Mouse (Mus musculus) kidney, postnatal 10 days (tissue): ENCODE measurements around the gene Camk1d.

ENCODE experiments used
- DNase-seq: peaks from one replicate; pipeline ENCODE4 v3.0.0; 2021; ENCODE audit warnings: mixed read lengths

Gene Camk1d

DNA sequence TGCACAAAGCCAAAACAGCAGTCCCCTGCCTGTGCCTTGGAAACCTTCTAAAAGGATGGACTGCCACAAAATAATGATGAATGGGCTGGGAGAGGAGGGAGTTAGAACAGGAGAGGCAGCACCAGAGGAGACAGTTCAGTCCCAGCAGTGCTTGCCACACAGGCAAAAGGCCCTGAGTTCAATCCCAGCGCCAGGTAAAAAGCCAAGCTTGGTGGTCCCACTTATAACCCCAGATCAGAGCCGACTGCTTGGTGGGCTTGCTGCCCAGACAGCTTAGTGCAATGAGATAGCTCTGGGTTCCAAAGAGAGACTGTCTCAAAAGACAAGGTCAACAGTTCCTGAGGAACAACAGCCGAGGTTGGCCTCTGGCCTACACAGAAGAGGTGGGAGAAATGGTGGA, 58.0 kb downstream of the Camk1d start:
- DNase-seq = no peak

DNA sequence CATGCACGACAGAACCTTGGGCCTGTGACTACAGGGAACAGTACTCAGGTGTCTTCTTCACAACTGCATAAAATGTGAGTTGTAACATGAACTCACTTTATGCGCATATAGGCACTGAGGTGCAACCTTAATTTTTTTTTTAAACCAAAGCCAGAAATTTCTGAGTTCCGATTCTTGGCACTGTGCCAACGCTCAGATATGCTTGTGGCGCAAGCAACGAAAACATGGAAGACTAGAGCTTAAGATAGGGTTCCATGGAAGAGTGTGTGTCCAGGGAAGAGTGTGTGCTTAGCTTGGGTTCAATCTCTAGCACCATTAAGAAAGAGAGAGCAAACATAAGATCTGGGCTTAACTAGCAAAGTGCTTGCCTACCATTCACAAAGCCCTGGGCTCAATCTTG, 62.2 kb downstream of the Camk1d start:
- peak; percentile 21 for DNase-seq

GRCm38 (mm10) chr2:5651285-5651870, 62.9 kb downstream of the Camk1d start:
- no peak for DNase-seq

- DNase-seq = no peak
Measured at GRCm38 (mm10) chr2:5649226-5649625, 65.1 kb downstream of the Camk1d start.

DNA sequence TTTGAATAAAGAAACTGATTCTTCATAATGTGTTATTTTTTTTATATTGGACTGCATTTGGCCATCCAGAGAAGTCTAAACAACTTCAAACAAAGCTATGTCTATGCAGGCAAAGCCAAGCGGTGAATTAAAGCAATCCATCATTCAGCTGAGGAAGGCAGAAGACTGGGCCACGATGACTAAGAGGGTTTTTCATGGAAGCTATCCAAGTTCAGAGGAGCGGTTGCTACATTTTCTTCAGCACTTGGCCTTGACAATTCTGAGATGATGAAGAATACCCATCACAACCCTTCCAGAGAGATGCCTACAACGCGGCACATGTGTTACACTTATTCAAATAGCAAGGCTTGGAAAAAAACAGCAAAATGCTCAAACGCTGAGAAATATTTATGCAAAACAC, 65.6 kb downstream of the Camk1d start:
- no peak for DNase-seq

DNA sequence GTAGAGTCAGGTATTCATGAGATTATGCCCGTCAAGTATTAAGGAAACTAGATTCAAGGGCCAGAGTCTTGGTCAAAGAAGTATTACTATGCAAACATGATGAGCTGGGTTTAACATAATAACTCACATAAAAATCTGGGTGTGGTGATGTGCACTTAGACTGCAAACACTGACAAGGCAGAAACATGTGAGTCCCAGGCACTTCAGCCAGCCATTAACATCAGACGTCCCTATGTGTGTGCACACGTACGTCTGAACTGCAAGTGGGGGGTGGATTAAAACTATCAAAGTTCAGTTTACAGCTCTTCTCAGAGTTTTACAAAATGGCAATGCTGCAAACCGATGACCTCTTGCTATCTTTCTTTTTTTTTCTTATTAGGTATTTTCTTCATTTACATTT, 68.0 kb downstream of the Camk1d start:
- no peak for DNase-seq

DNA sequence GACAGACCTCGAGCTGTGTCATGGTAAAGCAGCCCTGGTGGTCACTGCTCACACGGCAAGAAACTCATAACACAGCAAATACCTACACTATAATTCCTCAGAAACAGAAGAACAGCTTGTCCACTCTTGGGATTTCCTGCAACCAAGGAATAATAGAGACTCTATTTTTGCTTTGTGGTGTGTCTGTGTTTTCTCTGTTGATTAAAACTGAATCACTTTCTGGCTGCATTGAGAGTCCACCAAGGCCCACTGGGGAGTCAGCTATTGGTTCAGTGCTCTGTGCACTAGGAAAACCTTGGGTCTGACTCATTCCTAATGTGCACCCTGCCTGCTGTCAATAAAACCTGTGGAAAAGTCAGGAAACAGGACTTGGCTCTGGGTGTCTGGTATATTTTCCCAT, 68.7 kb downstream of the Camk1d start:
- no peak for DNase-seq

DNA sequence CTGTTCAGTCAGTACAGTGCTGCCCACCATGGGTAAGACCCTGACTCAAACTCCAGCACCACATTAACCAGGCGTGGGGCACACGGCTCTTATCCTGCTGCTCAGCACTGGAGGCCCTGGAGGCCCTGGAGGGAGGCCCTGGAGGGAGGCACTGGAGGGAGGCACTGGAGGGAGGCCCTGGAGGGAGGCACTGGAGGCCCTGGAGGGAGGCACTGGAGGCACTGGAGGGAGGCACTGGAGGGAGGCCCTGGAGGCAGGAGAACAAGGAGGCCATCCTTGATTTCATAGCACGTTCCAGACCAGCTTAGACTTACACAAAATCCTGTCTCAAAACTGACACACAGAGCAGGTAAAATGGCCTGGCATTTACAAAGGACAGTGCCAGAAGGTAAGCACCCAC, 70.4 kb downstream of the Camk1d start:
- DNase-seq = no peak

GRCm38 (mm10) chr2:5643226-5643625, 71.1 kb downstream of the Camk1d start:
- no peak for DNase-seq

GRCm38 (mm10) chr2:5642624-5643023, 71.7 kb downstream of the Camk1d start:
- DNase-seq = no peak

GRCm38 (mm10) chr2:5641678-5642077, 72.6 kb downstream of the Camk1d start:
- DNase-seq = no peak

DNA sequence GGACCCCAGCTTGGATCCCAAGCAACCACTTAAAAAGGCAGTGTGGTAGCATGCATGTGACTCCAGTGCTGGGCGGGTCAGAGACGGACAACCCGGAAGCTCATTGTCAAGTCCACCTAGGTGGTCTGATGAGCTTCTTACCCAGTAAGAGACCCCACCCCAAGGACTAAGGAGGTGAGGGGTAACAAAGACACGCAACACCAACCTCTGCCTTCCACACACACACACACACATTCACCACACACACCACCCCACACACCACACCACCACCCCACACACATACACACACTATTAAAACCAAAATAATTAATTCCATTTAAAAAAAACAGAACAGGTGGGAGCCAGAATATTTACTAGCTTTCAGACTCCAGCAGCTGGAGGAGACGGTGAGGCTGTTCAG, 73.7 kb downstream of the Camk1d start:
- no peak for DNase-seq

DNA sequence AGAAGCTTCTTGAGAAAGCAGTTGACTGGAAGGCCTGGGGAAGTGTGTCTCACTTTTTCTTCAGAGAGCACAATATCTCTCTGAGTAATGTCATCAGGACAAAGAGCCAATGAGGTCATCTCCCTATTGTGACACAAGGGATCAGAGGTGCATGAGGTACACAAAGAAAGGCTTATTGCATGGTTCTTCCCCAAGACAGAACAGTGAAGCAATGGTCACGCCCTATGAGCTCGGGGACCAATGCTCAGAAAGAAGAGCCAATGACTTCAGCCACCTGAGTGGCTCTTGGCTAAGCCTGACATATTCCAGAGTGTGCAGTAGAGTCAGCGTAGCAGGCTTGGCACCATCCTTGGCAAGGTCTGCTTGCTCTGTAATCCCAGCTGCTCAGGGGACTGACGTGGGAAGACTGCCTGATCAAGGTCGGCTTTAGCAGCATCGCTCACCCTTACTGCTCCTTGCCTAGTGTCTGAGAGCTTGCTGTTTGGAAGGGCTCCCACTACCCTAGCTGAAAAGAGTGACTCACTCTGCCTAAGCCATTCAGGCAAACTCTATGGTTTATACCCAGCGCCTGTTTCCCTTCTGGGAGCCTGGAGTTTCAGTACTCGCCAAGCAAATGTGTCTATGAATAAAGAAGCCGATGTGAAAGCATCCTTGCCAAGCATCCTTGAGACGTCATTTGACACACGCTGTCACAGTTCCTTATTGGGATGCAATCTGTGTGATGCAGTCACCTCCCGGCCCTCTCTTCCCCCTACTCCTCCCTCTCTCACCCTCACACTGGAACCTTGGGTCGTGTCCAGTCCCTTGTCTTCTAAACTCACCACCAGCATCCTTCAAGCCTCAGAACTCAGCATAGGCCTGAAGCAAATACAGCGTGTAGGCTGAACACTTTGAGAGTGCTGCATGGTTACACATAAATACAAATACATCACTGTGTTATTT, 77.2 kb downstream of the Camk1d start:
- DNase-seq = no peak

GRCm38 (mm10) chr2:5632355-5632684, 82.0 kb downstream of the Camk1d start:
- no peak for DNase-seq

DNA sequence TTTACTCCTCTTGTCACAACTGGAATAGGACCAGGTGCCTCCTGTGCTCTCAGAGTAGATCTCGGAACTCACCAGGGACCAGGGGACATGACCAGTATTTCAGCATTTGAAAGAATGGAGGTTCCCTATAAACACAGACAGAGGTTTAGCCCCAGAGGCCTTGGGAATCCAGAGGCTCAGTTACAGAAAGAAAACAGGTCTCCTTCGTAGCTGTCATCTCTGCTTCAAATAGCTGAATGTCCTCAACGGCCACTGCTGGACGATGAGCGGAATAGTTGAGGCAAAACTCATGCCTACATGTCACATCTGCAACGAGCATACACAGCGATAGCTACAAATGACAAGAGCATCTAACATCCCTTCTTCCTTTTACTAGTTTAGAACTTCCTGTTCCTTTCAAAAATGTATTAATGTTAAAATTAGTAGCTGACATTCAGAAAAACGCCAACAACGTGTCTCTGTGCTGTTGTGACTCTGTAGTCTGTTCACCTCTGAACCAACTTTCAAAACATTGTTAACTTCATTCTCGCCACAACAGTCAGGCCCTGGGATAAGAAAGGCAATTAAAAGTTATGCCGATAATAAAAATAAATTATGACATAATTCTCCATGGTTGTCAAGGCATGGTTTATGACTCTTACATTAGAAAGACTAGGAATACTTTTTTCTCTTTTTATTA, 82.5 kb downstream of the Camk1d start:
- DNase-seq = no peak

DNA sequence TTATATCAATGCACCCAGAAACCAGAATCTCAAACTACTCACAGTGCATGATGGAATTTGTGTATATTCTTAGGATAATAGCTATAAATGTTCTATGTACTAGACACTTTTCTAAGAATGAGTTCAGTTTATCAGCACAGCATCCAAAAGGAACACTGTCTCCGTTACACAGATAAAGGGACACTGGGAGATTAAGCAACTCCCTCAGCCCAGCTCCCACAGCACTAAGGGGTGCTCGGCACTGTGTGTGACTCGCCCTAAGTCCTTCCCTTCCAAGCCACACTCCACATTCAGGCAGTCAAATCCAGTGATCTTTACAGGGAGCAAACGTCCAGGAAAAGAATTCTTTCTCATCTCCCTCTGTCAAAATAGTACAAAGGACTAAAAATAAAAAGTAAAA, 83.6 kb downstream of the Camk1d start:
- DNase-seq = no peak

DNA sequence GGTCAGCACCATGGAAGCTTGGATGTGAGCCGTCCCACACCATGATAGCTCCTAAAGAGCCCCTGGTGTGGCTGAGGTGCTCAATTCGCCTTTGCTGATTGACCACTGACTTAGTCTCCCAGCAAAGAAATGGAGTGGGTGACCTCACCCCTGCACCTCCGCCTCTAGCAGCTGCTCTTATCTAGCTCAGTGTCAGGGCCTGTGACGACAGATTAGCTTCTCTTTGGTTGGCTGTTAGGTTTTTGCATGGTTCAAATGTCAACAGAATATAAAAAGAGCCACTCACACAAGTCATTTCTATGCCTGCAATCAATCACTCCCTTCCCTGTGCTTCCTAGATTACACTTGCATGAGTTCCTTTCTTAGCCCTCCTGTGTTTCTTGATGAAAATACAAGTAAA, 89.9 kb downstream of the Camk1d start:
- DNase-seq = no peak

GRCm38 (mm10) chr2:5618361-5618896, 95.9 kb downstream of the Camk1d start:
- DNase-seq = no peak

- no peak for DNase-seq
Measured at GRCm38 (mm10) chr2:5614896-5615295, 99.4 kb downstream of the Camk1d start.

DNA sequence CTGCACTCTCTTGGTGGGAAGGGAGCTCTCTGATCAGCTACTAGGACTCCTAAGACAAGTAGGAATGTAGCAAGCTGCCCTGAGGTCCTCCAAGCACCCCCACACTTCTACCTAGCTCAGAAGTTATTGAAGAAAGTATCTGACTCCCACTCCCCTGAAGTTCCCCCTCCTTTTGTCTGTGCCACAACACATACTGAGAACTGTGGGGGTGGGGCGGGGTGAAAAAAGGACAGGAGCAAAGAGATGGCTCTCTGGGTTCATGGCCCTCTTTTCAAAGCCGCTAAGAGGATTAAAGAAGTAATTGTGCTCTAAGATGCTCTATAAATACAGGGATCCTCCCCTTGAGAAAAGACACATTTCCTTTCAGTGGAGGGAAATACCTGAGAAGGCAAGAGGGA, 100.0 kb downstream of the Camk1d start:
- DNase-seq = peak; percentile 60

DNA sequence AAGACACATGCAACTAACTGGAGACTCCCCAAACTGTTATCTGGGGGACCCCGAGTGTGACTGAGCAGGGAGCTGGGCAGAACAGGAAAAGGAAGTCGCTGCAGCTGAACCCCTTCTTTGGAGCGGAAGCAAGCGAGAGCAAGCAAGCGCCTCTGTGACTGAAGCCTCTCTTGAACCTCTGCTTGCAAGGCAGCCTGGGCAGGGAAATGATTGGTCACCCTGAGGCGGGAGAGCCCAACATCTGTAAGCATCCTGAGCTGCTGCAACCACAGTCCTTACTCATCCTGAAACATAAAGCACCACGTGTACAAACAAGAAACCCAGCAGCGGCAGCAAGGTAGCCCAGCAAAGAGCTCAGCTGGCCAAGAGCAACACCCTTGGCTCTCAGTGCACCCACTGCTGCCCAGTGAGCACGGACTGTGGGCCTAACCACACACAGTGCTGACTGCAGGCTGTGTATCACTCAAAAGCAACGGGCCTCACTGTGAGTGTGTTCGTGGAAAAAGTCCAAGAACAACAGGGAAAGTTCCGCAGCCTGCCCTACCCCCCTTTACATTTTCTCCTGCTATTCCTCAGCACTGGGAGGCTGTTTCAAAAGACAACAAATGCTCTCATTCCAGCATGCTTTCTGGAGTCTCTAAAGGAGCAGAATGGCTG, 100.5 kb downstream of the Camk1d start:
- DNase-seq = peak; percentile 53

DNA sequence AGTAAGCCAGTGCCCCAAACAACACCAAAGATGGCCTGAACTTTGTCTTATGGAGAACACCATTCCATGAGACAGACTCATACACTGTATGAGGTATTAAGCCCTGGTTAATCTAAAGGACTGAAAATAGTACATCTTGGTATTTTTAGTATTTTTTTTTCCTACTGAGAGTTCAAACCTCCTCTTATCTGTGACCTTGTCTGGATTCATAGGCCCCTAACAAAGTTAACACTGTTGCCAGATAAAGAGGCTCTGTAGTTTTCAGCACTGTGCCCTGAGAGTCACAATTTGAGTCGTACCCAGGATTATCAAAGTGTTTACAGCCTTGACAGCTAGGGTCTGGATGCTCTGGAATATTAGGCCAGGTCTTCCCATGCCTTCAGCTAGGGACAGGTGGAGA, 102.7 kb downstream of the Camk1d start:
- DNase-seq = no peak

- DNase-seq = no peak
Measured at GRCm38 (mm10) chr2:5610521-5610920, 103.8 kb downstream of the Camk1d start.
